Comparison of ENCODE assay signal across 12 mouse cellular contexts in the genomic region with DNA sequence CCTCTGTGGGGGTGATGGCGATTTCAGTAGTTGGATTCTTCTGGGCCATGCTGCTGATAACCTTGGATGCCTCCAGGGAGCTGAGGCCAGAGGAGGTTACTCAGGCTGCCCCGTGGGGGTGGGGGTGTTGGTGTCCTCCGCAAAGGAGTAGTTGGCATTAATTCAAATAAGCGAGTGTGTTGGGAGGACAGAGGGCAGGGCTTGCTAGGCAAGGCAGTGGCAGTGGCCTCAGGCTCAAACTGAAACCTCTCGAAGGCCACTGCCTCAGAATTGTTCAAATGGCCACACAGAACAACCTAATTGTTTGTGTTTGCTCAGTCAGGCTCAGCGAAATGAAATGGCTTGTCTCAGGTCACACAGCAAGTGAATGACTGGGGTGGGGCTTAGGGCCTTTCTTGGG.
DNase-seq lines count a peak whose midpoint lies in the region; ATAC-seq lines count a peak whose summit lies in the region.
"Had no signal": no experiment of that assay in that cellular context is flagged by ENCODE, and none has a peak within 500 bp of the region (broad histone marks: within the 10 kb centered on the region; RNA-seq: fewer than 3 reads in every experiment).

No protein-coding gene starts in this region.

- no peaks in the 10 kb centered on the region for H3K36me3 ChIP-seq in kidney, embryonic 16.5 days (ENCODE audit: insufficient read depth, low read length)
- H3K36me3 ChIP-seq: hindbrain, embryonic 15.5 days; midbrain, embryonic 15.5 days had no signal

- peaks cover 24% of the 10 kb centered on the region for H3K4me1 ChIP-seq in kidney, embryonic 16.5 days (ENCODE audit: insufficient read depth, low read length)

- H3K4me3 ChIP-seq in kidney, embryonic 16.5 days (ENCODE audit: low read length): no peak overlapping the region
- H3K4me3 ChIP-seq: hindbrain, embryonic 15.5 days; midbrain, embryonic 15.5 days had no signal

- peak; percentile 68 for DNase-seq in ovary, adult 18-20 months (ENCODE audit: low spot score)
- no peak for DNase-seq in ovary, postnatal 10 days (ENCODE audit: low spot score)
- DNase-seq in embryo, embryonic 11 days: peak; percentile 40
- DNase-seq in testis, postnatal 14 days (ENCODE audit: low spot score): peak; percentile 83
- DNase-seq in left cerebral cortex, postnatal 4 days: no peak
- no peak for DNase-seq in left cerebral cortex, postnatal 10 days (ENCODE audit: extremely low spot score in 1 of 2, low spot score in 2 of 2)
- no peak for DNase-seq in MN1 (ENCODE audit: low spot score)
- DNase-seq: right cerebral cortex, postnatal 25 days; thymus, postnatal 36 days had no signal

- intact Hi-C loops in left cerebral cortex, postnatal 4 days (cut with DNase I): no loop called here
- intact Hi-C loops in left cerebral cortex, postnatal 10 days (cut with DNase I): no loop called here

- no peak overlapping the region for H3K9ac ChIP-seq in kidney, embryonic 16.5 days (replicated peaks; ENCODE audit: low read length)
- H3K9ac ChIP-seq: hindbrain, embryonic 15.5 days; midbrain, embryonic 15.5 days had no signal

- no peaks in the 10 kb centered on the region for H3K9me3 ChIP-seq in kidney, embryonic 16.5 days (ENCODE audit: low read length)
- H3K9me3 ChIP-seq: hindbrain, embryonic 15.5 days; midbrain, embryonic 15.5 days had no signal

- ATAC-seq in kidney, embryonic 16.5 days (ENCODE audit: low FRiP score, low TSS enrichment): peak; percentile 36; the same call in 1 of the 2 replicates
- ATAC-seq: midbrain, embryonic 15.5 days had no signal

- H3K4me2 ChIP-seq in kidney, embryonic 16.5 days (replicated peaks; ENCODE audit: low read depth, low read length): no peak overlapping the region
- H3K4me2 ChIP-seq: hindbrain, embryonic 15.5 days; midbrain, embryonic 15.5 days had no signal

- H3K27ac ChIP-seq in kidney, embryonic 16.5 days (ENCODE audit: low read length): 0 out of 2 replicates have a peak overlapping the region, but pooled peaks have one; percentile 11
- H3K27ac ChIP-seq: hindbrain, embryonic 15.5 days; midbrain, embryonic 15.5 days had no signal

- 21% methylated on average over 6 of the region's 6 CpGs for WGBS in kidney, embryonic 16.5 days

- no peaks in the 10 kb centered on the region for H3K27me3 ChIP-seq in kidney, embryonic 16.5 days (ENCODE audit: insufficient read depth, low read length)
- H3K27me3 ChIP-seq: hindbrain, embryonic 15.5 days; midbrain, embryonic 15.5 days had no signal

Comparison
In these comparisons a context has a peak if more than half of its experiments do, and no peak if none do; other contexts are left out.
1. DNase-seq: peak in ovary, adult 18-20 months (single experiment), embryo, embryonic 11 days (single experiment) and testis, postnatal 14 days (single experiment); none in ovary, postnatal 10 days (single experiment), left cerebral cortex, postnatal 4 days (single experiment), left cerebral cortex, postnatal 10 days (0 of 2) and MN1 (single experiment).